Mouse (Mus musculus): ENCODE results near the gene Otulinl.

Otulinl gene

DNA sequence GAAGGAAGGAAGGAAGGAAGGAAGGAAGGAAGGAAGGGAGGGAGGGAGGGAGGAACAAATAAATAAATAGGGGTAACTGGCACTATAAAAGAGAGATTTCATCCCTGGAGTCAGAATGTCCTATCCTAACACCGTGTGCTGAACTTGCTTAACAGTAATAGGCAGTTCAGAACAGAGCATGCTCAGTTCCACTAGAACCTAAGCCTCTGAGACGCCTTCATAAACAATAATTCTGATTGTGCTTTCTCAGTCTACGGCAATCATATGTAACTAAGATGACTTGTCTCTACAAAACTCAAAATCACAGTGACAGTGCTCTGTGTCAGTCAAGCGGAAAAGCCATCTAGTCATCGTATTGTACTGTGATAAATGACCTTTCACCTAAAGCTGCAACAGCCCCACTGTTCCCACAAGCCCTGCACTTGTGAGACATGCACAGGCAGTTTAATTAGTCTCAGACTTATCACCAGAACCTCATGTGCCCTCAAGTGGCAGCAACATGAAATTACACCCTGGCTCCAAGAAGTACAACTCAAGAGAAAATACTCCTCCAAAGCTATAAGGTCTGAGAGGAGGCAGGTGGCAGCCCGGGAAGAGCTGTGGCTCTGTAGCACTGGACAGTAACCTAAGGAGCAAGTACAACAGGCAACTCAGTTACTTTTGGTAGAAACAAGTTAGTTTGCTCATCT lies 68.7 kb downstream of the Otulinl start:
- DNase-seq = peak; percentile 73

DNA sequence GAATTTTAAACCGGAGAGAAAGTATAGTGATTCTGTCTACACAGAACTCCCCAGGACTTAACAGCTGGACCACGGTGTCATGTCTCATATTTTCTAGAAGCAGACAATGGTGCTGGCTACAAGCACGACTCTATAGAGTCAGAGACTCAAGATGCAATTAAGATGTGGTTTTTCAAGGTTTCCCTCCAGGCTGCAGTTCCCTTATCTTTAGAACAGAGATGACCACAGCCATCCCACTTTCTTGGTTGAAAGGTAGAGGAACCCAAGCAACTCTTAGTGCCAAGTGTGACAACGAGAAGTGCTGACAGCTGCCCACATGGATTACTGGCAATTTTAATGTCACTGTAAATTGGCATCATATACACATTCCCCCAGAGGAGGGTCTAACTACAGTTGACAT lies 71.8 kb downstream of the Otulinl start:
- DNase-seq = no peak

DNA sequence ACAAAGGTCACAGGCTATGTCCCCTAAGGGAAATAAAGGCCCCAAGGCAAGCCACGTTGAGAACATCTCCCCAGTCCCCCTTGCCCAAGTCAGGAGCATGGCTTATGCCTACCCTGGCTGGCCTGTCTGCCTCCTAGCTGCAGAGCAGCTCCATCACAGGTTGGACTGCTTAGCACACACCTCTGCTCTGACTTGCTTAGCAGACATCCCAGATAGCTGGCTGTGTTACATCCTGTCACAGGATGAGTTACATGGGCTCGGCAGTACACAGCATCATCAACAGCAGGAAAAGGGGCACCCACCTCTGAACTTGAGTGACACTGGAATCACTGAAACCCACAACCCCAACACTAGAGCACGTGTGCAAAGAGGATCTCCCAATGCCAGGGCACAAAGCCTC lies 76.1 kb downstream of the Otulinl start:
- DNase-seq = no peak
